Mouse (Mus musculus) stomach, postnatal 0 days (tissue): Measurements from ENCODE around the gene Ttc23.

Source experiments
- CTCF ChIP-seq: IDR thresholded peaks from 2 replicates; pipeline ENCODE4 v1.5.1; 2016; ENCODE audit warnings: antibody characterized with exemption, low read depth, mild to moderate bottlenecking, moderate library complexity
- EP300 ChIP-seq: optimal IDR thresholded peaks from 2 replicates; pipeline ENCODE3; 2016; ENCODE audit warnings: antibody characterized with exemption

DNA sequence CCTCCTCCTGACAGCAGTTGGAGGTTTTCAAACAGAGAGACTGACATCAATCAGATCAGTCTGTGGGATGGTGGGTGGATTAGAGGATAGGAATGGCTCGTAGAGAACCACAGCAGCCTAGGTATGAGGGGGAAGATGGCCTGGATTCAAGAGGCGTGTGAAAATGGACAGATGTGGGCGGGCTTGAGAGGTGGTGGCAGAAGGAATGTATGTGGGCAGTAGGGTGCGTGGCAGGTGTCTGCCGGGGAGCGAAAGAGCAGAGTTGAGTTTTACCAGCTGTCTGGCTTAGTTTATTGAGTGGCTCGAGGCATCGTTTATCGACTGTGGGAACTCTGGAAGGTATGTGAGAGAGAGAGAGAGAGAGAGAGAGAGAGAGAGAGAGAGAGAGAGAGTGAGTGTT is 33.9 kb downstream of the Ttc23 start:
- no peak for TF ChIP-seq CTCF
- no peak for TF ChIP-seq EP300
